Mouse (Mus musculus) spleen, embryonic (tissue): Measurements from ENCODE around the gene Gdpd4.

Experiments
- CTCF ChIA-PET: fragments of 350-600 bp; sonication (Branson Sonifier 250); formaldehyde crosslinking; loops from one replicate; lab custom pipeline; 2022; lab: Charles Lee

The Gdpd4 gene

GRCm38 (mm10) chr7:97919742-97920141 lies at the start of gene Gdpd4:
Gene Gdpd4, plus strand, starts transcription at chr7:97919955.
- CTCF ChIA-PET, result no interaction called here

- CTCF ChIA-PET, result interaction anchor here (0.6 kb wide), 1 partner anchor 190 kb away, joined by 3 read pairs; no protein-coding TSS in a partner anchor
Observed at GRCm38 (mm10) chr7:97872396-97872795, 47.4 kb upstream of the Gdpd4 start.

DNA sequence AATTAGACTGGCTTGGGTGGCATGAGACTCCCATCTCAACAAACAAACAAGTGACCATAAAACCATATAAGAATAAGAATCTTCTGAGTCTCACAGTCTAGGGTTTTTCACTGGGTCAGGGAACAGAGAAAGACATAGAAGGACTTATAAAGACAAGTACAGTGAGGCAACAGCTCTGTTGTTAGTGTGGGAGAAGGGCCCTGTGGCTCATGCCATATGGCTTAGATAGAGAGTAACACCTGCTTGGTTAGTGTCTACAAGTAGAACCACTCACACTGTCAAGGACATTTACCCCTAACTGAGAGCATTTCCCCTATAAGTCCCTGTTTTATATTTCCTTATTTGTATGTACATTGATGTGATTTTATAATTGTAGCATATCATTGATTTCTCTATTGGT lies 46.4 kb upstream of the Gdpd4 start:
- CTCF ChIA-PET, result interaction anchor here (0.7 kb wide), 1 partner anchor 21 kb away, joined by 4 read pairs; no protein-coding TSS in a partner anchor

GRCm38 (mm10) chr7:97877846-97878538 lies 41.8 kb upstream of the Gdpd4 start:
- CTCF ChIA-PET, result no interaction called here

- CTCF ChIA-PET, result no interaction called here
Observed at GRCm38 (mm10) chr7:97911646-97912045, 8.1 kb upstream of the Gdpd4 start.

- CTCF ChIA-PET, result no interaction called here
Observed at GRCm38 (mm10) chr7:97914833-97915516, 4.8 kb upstream of the Gdpd4 start.

- CTCF ChIA-PET, result no interaction called here
Observed at GRCm38 (mm10) chr7:97925819-97926218, 6.1 kb downstream of the Gdpd4 start.

GRCm38 (mm10) chr7:97926978-97927377 lies 7.2 kb downstream of the Gdpd4 start:
- CTCF ChIA-PET, result no interaction called here

- CTCF ChIA-PET, result no interaction called here
Observed at GRCm38 (mm10) chr7:97944485-97944884, 24.7 kb downstream of the Gdpd4 start.

GRCm38 (mm10) chr7:97972486-97972885 lies 52.7 kb downstream of the Gdpd4 start:
- CTCF ChIA-PET, result no interaction called here

- CTCF ChIA-PET, result interaction anchor here (0.6 kb wide), 1 partner anchor 235 kb away, joined by 3 read pairs; no protein-coding TSS in a partner anchor
Observed at GRCm38 (mm10) chr7:97977463-97977862, 57.7 kb downstream of the Gdpd4 start.

DNA sequence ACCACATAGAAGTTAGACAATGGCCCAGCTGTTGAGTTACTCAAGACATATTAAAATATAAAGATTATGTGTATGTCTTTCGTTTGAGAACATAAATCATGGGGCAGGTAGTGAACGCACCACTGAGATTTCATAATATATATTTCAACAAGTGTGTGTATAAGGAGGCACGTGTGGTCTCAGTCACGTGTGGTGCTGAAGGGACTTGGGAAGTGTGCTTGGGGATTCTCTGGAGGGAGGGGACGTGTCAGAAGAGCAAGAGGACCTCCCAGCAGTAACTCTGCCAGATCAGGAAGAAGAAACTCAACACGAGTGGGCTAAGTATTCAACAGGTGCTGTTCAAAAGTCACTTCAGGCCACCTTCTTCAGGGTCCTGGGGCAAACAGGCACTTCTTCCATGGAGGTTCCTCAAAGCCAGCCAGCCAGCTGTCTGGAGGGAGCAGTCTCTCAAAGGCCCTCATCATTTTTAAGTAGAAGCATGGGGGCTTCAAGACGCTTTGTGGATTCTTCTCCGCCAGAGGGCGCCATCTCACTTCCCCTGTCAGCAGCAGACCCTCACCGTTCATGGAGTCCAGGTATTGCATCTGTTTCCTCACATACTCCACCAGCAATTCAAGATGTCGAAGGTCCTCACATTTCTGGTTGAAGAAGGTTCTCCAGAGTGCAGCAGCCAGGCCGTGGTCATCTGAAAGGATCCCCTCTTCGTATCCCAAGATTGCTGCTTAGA lies 64.5 kb downstream of the Gdpd4 start:
- CTCF ChIA-PET, result no interaction called here

GRCm38 (mm10) chr7:98002617-98003016 lies 82.9 kb downstream of the Gdpd4 start:
- CTCF ChIA-PET, result no interaction called here

DNA sequence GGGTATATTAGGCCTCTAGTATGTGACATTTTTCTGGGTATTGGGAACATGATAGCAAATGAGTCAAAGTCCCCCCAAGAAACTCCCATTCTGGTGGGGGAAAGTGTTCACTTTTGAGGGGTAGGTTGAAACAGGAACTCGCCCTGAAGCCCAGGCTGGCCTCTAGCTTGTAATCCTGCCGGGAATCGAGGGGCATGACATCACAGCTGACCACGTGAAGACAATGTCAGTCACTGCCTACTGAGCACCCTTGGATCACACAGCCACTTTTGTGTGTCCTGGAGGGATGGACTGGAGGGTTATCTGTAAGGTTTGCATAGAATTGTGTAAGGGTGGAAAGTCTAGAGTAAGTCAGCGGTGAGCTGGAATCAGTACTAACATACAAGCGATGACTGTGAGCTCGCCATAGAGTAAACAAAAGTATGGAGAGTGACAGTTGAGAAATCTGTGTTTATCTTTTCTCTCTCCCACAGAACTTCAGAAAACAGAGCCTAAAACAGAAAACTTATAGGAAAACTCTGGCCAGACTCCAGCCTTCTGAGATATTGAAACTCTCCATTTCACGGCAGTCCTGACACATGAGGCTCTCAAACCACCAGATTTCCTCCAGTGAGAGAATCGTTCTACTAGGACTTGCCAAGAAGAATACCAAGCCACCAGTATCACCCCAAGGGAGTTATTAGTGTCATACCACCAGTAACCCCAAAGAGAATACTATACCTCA lies 128.5 kb downstream of the Gdpd4 start:
- CTCF ChIA-PET, result no interaction called here

DNA sequence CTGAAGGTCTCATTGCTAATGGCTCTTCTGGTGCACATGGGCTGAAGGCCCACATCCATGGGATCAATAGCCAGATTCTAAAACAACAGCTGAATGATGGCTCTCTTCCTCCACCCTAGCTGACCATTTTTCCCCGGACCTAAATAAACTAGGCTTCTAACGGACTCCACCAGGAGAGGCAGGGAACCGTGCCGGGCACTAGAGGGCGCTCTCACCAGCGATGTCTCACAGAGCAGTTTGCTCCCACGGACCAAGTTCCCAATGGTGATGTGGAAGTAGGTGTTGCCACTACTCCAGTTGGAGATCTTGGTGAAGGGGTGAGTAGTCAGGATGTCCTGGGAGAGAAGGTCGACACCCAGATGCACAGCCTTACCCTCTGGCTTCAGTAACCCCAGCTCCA lies 132.2 kb downstream of the Gdpd4 start:
- CTCF ChIA-PET, result interaction anchor here (0.6 kb wide), 1 partner anchor 304 kb away, joined by 4 read pairs; no protein-coding TSS in a partner anchor

GRCm38 (mm10) chr7:98054461-98054860 lies 134.7 kb downstream of the Gdpd4 start:
- CTCF ChIA-PET, result no interaction called here

DNA sequence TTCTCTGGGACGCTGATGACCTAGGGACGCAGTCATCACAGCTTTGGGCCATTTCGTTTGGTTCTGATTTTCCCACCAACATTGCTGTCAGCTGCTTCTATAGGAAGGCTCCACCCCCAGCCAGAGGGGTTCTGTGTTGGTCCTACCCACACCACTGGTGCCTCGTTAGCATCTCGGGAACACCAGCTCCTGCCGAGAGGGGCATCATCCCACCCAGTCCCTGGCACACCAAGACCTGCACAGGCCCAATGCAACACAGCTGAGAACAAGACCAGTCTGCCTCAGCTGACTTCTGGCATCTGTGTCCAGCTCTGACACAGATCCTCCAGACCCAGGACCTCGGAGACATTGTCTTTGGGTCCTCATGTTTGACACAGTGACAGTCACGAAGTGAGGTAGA lies 135.2 kb downstream of the Gdpd4 start:
- CTCF ChIA-PET, result no interaction called here

GRCm38 (mm10) chr7:98066229-98066628 lies 146.5 kb downstream of the Gdpd4 start:
- CTCF ChIA-PET, result interaction anchor here (0.9 kb wide), 1 partner anchor 44 kb away, joined by 3 read pairs; no protein-coding TSS in a partner anchor

GRCm38 (mm10) chr7:98071620-98072019 lies 151.9 kb downstream of the Gdpd4 start:
- CTCF ChIA-PET, result interaction anchor here (1.3 to 1.6 kb wide), 2 partner anchors 32 to 49 kb away, joined by 3 to 9 read pairs; no protein-coding TSS in a partner anchor

- CTCF ChIA-PET, result no interaction called here
Observed at GRCm38 (mm10) chr7:98077453-98077852, 157.7 kb downstream of the Gdpd4 start.

DNA sequence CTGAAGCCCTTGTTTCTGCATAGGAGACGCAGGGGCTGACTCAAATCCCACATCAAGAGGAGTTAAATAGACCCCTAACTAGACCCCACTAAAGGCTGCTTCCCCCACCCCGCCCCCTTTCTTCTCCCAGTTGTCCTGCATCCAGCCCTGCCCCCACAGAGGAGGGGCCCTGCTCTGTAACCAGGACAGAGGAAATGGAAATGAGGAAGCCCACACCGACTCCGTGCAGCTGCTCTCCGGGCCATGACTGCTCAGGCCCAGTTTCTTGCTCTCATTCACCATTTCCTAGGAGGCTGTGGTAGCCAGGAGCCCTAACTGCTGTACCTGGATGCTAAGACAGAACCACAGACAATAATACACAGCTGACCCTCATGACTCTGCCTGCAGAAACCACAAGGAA lies 162.6 kb downstream of the Gdpd4 start:
- CTCF ChIA-PET, result no interaction called here
